Mouse (Mus musculus): Measurements from ENCODE around the gene Gin1. TPM values are rescaled to one million over a fixed set of nuclear protein-coding genes. Genes with fewer than 3 reads are reported as not detected.
A peak's percentile ranks its signal among the peaks of the same experiment; 100 is the strongest.

Gin1 gene
- polyA plus RNA-seq, 1 experiment from 2014 or later = 10.9 TPM

- DNase-seq (no peak), ATAC-seq (no peak)
- no peak overlapping the region for H3K4me2 ChIP-seq (ENCODE audit: low read depth, low read length)
- no peak overlapping the region for H3K27ac ChIP-seq (ENCODE audit: low read depth)
- WGBS (ENCODE audit: insufficient replicate concordance) = 81% methylated on average over 3 of the region's 3 CpGs
- TF ChIP-seq EP300 (IDR thresholded peaks at IDR 0.05; ENCODE audit: low read depth) (no peak), CTCF (IDR thresholded peaks at IDR 0.05; ENCODE audit: low read depth) (no peak)
- no peaks in the 10 kb centered on the region for H3K4me1 ChIP-seq (ENCODE audit: insufficient read depth)
- H3K9me3 ChIP-seq (ENCODE audit: low read length) = no peaks in the 10 kb centered on the region
- H3K4me3 ChIP-seq (ENCODE audit: low read depth, low read length) = no peak overlapping the region
- no peaks in the 10 kb centered on the region for H3K27me3 ChIP-seq (ENCODE audit: insufficient read depth, low read length)
- no peaks in the 10 kb centered on the region; the same call in 1 of the 2 replicates for H3K36me3 ChIP-seq (replicated peaks; ENCODE audit: insufficient read depth, low read length)
- no peak overlapping the region for H3K9ac ChIP-seq (replicated peaks)
These were observed 24.1 kb downstream of the Gin1 start for GRCm38 (mm10) chr1:97794110-97794509.

- H3K4me1 ChIP-seq (ENCODE audit: insufficient read depth) = no peaks in the 10 kb centered on the region
- no peak for TF ChIP-seq CTCF (IDR thresholded peaks at IDR 0.05; ENCODE audit: low read depth)
- TF ChIP-seq EP300 (IDR thresholded peaks at IDR 0.05; ENCODE audit: low read depth) = no peak
- no peaks in the 10 kb centered on the region for H3K9me3 ChIP-seq (ENCODE audit: low read length)
These were observed 26.0 kb downstream of the Gin1 start for GRCm38 (mm10) chr1:97795936-97796335.

GRCm38 (mm10) chr1:97802207-97802902 is 32.4 kb downstream of the Gin1 start:
- H3K4me1 ChIP-seq (ENCODE audit: insufficient read depth) = no peaks in the 10 kb centered on the region
- no peak for DNase-seq
- no peaks in the 10 kb centered on the region for H3K27me3 ChIP-seq (ENCODE audit: insufficient read depth, low read length)
- ATAC-seq = no peak
- H3K9ac ChIP-seq (replicated peaks) = no peak overlapping the region
- H3K4me2 ChIP-seq (ENCODE audit: low read depth, low read length) = peak overlapping the region; percentile 31
- no peak overlapping the region for H3K4me3 ChIP-seq (ENCODE audit: low read depth, low read length)
- H3K9me3 ChIP-seq (ENCODE audit: low read length) = no peaks in the 10 kb centered on the region
- H3K36me3 ChIP-seq (replicated peaks; ENCODE audit: insufficient read depth, low read length) = no peaks in the 10 kb centered on the region
- TF ChIP-seq CTCF (IDR thresholded peaks at IDR 0.05; ENCODE audit: low read depth) = peak; percentile 68
- TF ChIP-seq EP300 (IDR thresholded peaks at IDR 0.05; ENCODE audit: low read depth) = no peak
- H3K27ac ChIP-seq (ENCODE audit: low read depth) = no peak overlapping the region
- 29% methylated on average over 4 of the region's 4 CpGs for WGBS (ENCODE audit: insufficient replicate concordance)

More at GRCm38 (mm10) chr1:97795936-97796335, 26.0 kb downstream of the Gin1 start:
- no peak overlapping the region for H3K9ac ChIP-seq (replicated peaks)
- DNase-seq = no peak
- H3K27ac ChIP-seq (ENCODE audit: low read depth) = no peak overlapping the region
- H3K4me2 ChIP-seq (ENCODE audit: low read depth, low read length) = no peak overlapping the region
- WGBS (ENCODE audit: insufficient replicate concordance) = 63% methylated on average over 9 of the region's 9 CpGs
- no peaks in the 10 kb centered on the region for H3K36me3 ChIP-seq (replicated peaks; ENCODE audit: insufficient read depth, low read length)
- H3K4me3 ChIP-seq (ENCODE audit: low read depth, low read length) = no peak overlapping the region
- ATAC-seq = no peak
- no peaks in the 10 kb centered on the region for H3K27me3 ChIP-seq (ENCODE audit: insufficient read depth, low read length)

- no peak overlapping the region for H3K27ac ChIP-seq (ENCODE audit: low read depth)
- H3K4me2 ChIP-seq (ENCODE audit: low read depth, low read length) = no peak overlapping the region
- no peaks in the 10 kb centered on the region for H3K36me3 ChIP-seq (replicated peaks; ENCODE audit: insufficient read depth, low read length)
- no peaks in the 10 kb centered on the region for H3K4me1 ChIP-seq (ENCODE audit: insufficient read depth)
- H3K27me3 ChIP-seq (ENCODE audit: insufficient read depth, low read length) = no peaks in the 10 kb centered on the region
- DNase-seq (no peak), ATAC-seq (no peak)
- H3K4me3 ChIP-seq (ENCODE audit: low read depth, low read length) = no peak overlapping the region
- H3K9ac ChIP-seq (replicated peaks) = no peak overlapping the region
- no peak for TF ChIP-seq EP300 (IDR thresholded peaks at IDR 0.05; ENCODE audit: low read depth)
- no peak for TF ChIP-seq CTCF (IDR thresholded peaks at IDR 0.05; ENCODE audit: low read depth)
- H3K9me3 ChIP-seq (ENCODE audit: low read length) = no peaks in the 10 kb centered on the region
These were observed 34.5 kb downstream of the Gin1 start for GRCm38 (mm10) chr1:97804520-97804919.

- ATAC-seq (no peak), DNase-seq (no peak)
- H3K9ac ChIP-seq (replicated peaks) = no peak overlapping the region
- no peaks in the 10 kb centered on the region for H3K27me3 ChIP-seq (ENCODE audit: insufficient read depth, low read length)
- no peak overlapping the region for H3K4me3 ChIP-seq (ENCODE audit: low read depth, low read length)
- H3K9me3 ChIP-seq (ENCODE audit: low read length) = no peaks in the 10 kb centered on the region
- 31% methylated on average over 2 of the region's 2 CpGs for WGBS (ENCODE audit: insufficient replicate concordance)
- TF ChIP-seq EP300 (IDR thresholded peaks at IDR 0.05; ENCODE audit: low read depth) (no peak), CTCF (IDR thresholded peaks at IDR 0.05; ENCODE audit: low read depth) (peak; percentile 52)
- H3K4me2 ChIP-seq (ENCODE audit: low read depth, low read length) = no peak overlapping the region
- no peaks in the 10 kb centered on the region for H3K36me3 ChIP-seq (replicated peaks; ENCODE audit: insufficient read depth, low read length)
- H3K4me1 ChIP-seq (ENCODE audit: insufficient read depth) = no peaks in the 10 kb centered on the region
- H3K27ac ChIP-seq (ENCODE audit: low read depth) = no peak overlapping the region
These were observed 39.4 kb downstream of the Gin1 start for GRCm38 (mm10) chr1:97809255-97809912.

GRCm38 (mm10) chr1:97821282-97821681 is 51.3 kb downstream of the Gin1 start:
- WGBS (ENCODE audit: insufficient replicate concordance) = 76% methylated on average over 3 of the region's 3 CpGs
- DNase-seq (no peak), ATAC-seq (no peak)
- no peak overlapping the region for H3K4me3 ChIP-seq (ENCODE audit: low read depth, low read length)
- TF ChIP-seq CTCF (IDR thresholded peaks at IDR 0.05; ENCODE audit: low read depth) (no peak), EP300 (IDR thresholded peaks at IDR 0.05; ENCODE audit: low read depth) (no peak)
- H3K27ac ChIP-seq (ENCODE audit: low read depth) = no peak overlapping the region
- no peaks in the 10 kb centered on the region for H3K36me3 ChIP-seq (replicated peaks; ENCODE audit: insufficient read depth, low read length)
- peak overlapping the region; percentile 19; the same call in 1 of the 2 replicates for H3K4me2 ChIP-seq (ENCODE audit: low read depth, low read length)
- no peak overlapping the region for H3K9ac ChIP-seq (replicated peaks)
- H3K4me1 ChIP-seq (ENCODE audit: insufficient read depth) = no peaks in the 10 kb centered on the region
- no peaks in the 10 kb centered on the region for H3K9me3 ChIP-seq (ENCODE audit: low read length)
- H3K27me3 ChIP-seq (ENCODE audit: insufficient read depth, low read length) = no peaks in the 10 kb centered on the region

Measured in liver, postnatal 0 days (tissue).